Mouse (Mus musculus) heart, postnatal 0 days (tissue): ENCODE measurements around the gene Bcam.

Experiments
- CTCF ChIP-seq: IDR thresholded peaks from 2 replicates; pipeline ENCODE4 v1.5.1; 2016; ENCODE audit warnings: antibody characterized with exemption, control low read depth, low read depth
- EP300 ChIP-seq: IDR thresholded peaks from 2 replicates; pipeline ENCODE4 v1.6.1; 2016; ENCODE audit warnings: antibody characterized with exemption, low read depth

GRCm38 (mm10) chr7:19755008-19755407 lies 15.8 kb downstream of the Bcam start:
- TF ChIP-seq CTCF (peak; percentile 18; the same call in 1 of the 2 replicates), EP300 (no peak)
